Mouse (Mus musculus): ENCODE results near the gene Babam1. TPM values are rescaled to one million over a fixed set of nuclear protein-coding genes. Genes with fewer than 3 reads are reported as not detected.

The Babam1 gene
- total and polyA plus RNA-seq, 2 experiments from 2014 or later, result 95.0 to 103 TPM

- Histone ChIP-seq H3K27ac (no peak overlapping the region), H3K4me1 (ENCODE audit: insufficient read depth, low read length) (no peaks in the 10 kb centered on the region), H3K9ac (replicated peaks; ENCODE audit: low read length) (no peak overlapping the region), H3K9me3 (ENCODE audit: low read length) (no peaks in the 10 kb centered on the region), H3K27me3 (ENCODE audit: insufficient read depth, low read length) (no peaks in the 10 kb centered on the region), H3K36me3 (ENCODE audit: insufficient read depth, low read length) (0 out of 2 replicates have a peak, but pooled peaks cover 6% of the 10 kb centered on the region), H3K4me3 (ENCODE audit: low read length) (no peak overlapping the region), H3K4me2 (ENCODE audit: low read depth, low read length) (no peak overlapping the region)
- WGBS, result 53% methylated on average over 11 of the region's 11 CpGs
- no peak for TF ChIP-seq CTCF (IDR thresholded peaks at IDR 0.05; ENCODE audit: low read depth)
- DNase-seq (ENCODE audit: low spot score) (no peak), ATAC-seq (no peak)
Observed at GRCm38 (mm10) chr8:71451777-71452176, 55.1 kb downstream of the Babam1 start.

GRCm38 (mm10) chr8:71452669-71453068 lies 56.0 kb downstream of the Babam1 start:
- Histone ChIP-seq H3K4me2 (ENCODE audit: low read depth, low read length) (no peak overlapping the region), H3K9me3 (ENCODE audit: low read length) (no peaks in the 10 kb centered on the region), H3K4me3 (ENCODE audit: low read length) (no peak overlapping the region), H3K9ac (replicated peaks; ENCODE audit: low read length) (no peak overlapping the region), H3K27ac (no peak overlapping the region), H3K4me1 (ENCODE audit: insufficient read depth, low read length) (no peaks in the 10 kb centered on the region), H3K36me3 (ENCODE audit: insufficient read depth, low read length) (peaks cover 11% of the 10 kb centered on the region; the same call in 1 of the 2 replicates), H3K27me3 (ENCODE audit: insufficient read depth, low read length) (no peaks in the 10 kb centered on the region)
- ATAC-seq, result no peak
- no peak for DNase-seq (ENCODE audit: low spot score)
- 81% methylated on average over 2 of the region's 2 CpGs for WGBS
- no peak for TF ChIP-seq CTCF (IDR thresholded peaks at IDR 0.05; ENCODE audit: low read depth)

Other genes starting within 250 kb of the Babam1 start
- gene Myo9b, start 124.1 kb upstream of the Babam1 start, total RNA-seq (2014; rRNA removed), result 34.8 and 38.4 TPM in 2 replicates
- gene Myo9b, start 124.1 kb upstream of the Babam1 start, polyA plus RNA-seq (2015; fragmentation: Nextera tagmentation; extraction: Ambion mirVana), result 7.8 and 8.6 TPM in 2 replicates
- 24.0 and 48.3 TPM in 2 replicates for gene Haus8, start 123.9 kb upstream of the Babam1 start, total RNA-seq (2014; rRNA removed)
- gene Haus8, start 123.9 kb upstream of the Babam1 start, polyA plus RNA-seq (2015; fragmentation: Nextera tagmentation; extraction: Ambion mirVana), result 45.1 TPM in 2 replicates
- gene Use1, start 30.0 kb upstream of the Babam1 start, total RNA-seq (2014; rRNA removed), result 116 and 119 TPM in 2 replicates
- gene Use1, start 30.0 kb upstream of the Babam1 start, polyA plus RNA-seq (2015; fragmentation: Nextera tagmentation; extraction: Ambion mirVana), result 123 and 129 TPM in 2 replicates
- gene Ocel1, start 25.6 kb upstream of the Babam1 start, total RNA-seq (2014; rRNA removed), result 11.8 and 12.3 TPM in 2 replicates
- gene Ocel1, start 25.6 kb upstream of the Babam1 start, polyA plus RNA-seq (2015; fragmentation: Nextera tagmentation; extraction: Ambion mirVana), result 5.0 and 5.8 TPM in 2 replicates
- gene Nr2f6, start 14.9 kb upstream of the Babam1 start, total RNA-seq (2014; rRNA removed), result 127 and 129 TPM in 2 replicates
- 33.8 and 34.1 TPM in 2 replicates for gene Nr2f6, start 14.9 kb upstream of the Babam1 start, polyA plus RNA-seq (2015; fragmentation: Nextera tagmentation; extraction: Ambion mirVana)
- gene Ushbp1, start 1.1 kb upstream of the Babam1 start, total RNA-seq (2014; rRNA removed), result 2.9 and 4.8 TPM in 2 replicates
- 5.1 and 5.3 TPM in 2 replicates for gene Ushbp1, start 1.1 kb upstream of the Babam1 start, polyA plus RNA-seq (2015; fragmentation: Nextera tagmentation; extraction: Ambion mirVana)
- 5.1 and 12.0 TPM in 2 replicates for gene Ankle1, start 9.1 kb downstream of the Babam1 start, total RNA-seq (2014; rRNA removed)
- 5.1 and 5.9 TPM in 2 replicates for gene Ankle1, start 9.1 kb downstream of the Babam1 start, polyA plus RNA-seq (2015; fragmentation: Nextera tagmentation; extraction: Ambion mirVana)
- gene Abhd8, start 66.8 kb downstream of the Babam1 start, total RNA-seq (2014; rRNA removed), result 325 and 330 TPM in 2 replicates
- 190 and 195 TPM in 2 replicates for gene Abhd8, start 66.8 kb downstream of the Babam1 start, polyA plus RNA-seq (2015; fragmentation: Nextera tagmentation; extraction: Ambion mirVana)
- 77.9 and 127 TPM in 2 replicates for gene Mrpl34, start 68.1 kb downstream of the Babam1 start, total RNA-seq (2014; rRNA removed)
- 155 and 164 TPM in 2 replicates for gene Mrpl34, start 68.1 kb downstream of the Babam1 start, polyA plus RNA-seq (2015; fragmentation: Nextera tagmentation; extraction: Ambion mirVana)
- gene Dda1, start 72.3 kb downstream of the Babam1 start, total RNA-seq (2014; rRNA removed), result 191 and 195 TPM in 2 replicates
- gene Dda1, start 72.3 kb downstream of the Babam1 start, polyA plus RNA-seq (2015; fragmentation: Nextera tagmentation; extraction: Ambion mirVana), result 241 and 246 TPM in 2 replicates
- gene Ano8, start 89.1 kb downstream of the Babam1 start, total RNA-seq (2014; rRNA removed), result 78.6 and 80.5 TPM in 2 replicates
- 4.7 and 5.3 TPM in 2 replicates for gene Ano8, start 89.1 kb downstream of the Babam1 start, polyA plus RNA-seq (2015; fragmentation: Nextera tagmentation; extraction: Ambion mirVana)
- gene Gtpbp3, start 91.2 kb downstream of the Babam1 start, total RNA-seq (2014; rRNA removed), result 36.1 and 58.5 TPM in 2 replicates
- 12.1 and 15.5 TPM in 2 replicates for gene Gtpbp3, start 91.2 kb downstream of the Babam1 start, polyA plus RNA-seq (2015; fragmentation: Nextera tagmentation; extraction: Ambion mirVana)
- gene Plvap, start 114.9 kb downstream of the Babam1 start, total RNA-seq (2014; rRNA removed), result 8.0 and 8.3 TPM in 2 replicates
- 10.2 and 15.3 TPM in 2 replicates for gene Plvap, start 114.9 kb downstream of the Babam1 start, polyA plus RNA-seq (2015; fragmentation: Nextera tagmentation; extraction: Ambion mirVana)
- 0.58 TPM in 1 of 2 replicates, not detected in the other for gene Ccdc194, start 128.8 kb downstream of the Babam1 start, total RNA-seq (2014; rRNA removed)
- gene Ccdc194, start 128.8 kb downstream of the Babam1 start, polyA plus RNA-seq (2015; fragmentation: Nextera tagmentation; extraction: Ambion mirVana), result 0.13 and 0.34 TPM in 2 replicates
- gene Bst2, start 140.6 kb downstream of the Babam1 start, total RNA-seq (2014; rRNA removed), result 14.4 and 27.5 TPM in 2 replicates
- 21.0 and 22.7 TPM in 2 replicates for gene Bst2, start 140.6 kb downstream of the Babam1 start, polyA plus RNA-seq (2015; fragmentation: Nextera tagmentation; extraction: Ambion mirVana)
- gene Mvb12a, start 146.1 kb downstream of the Babam1 start, total RNA-seq (2014; rRNA removed), result 75.9 and 83.8 TPM in 2 replicates
- gene Mvb12a, start 146.1 kb downstream of the Babam1 start, polyA plus RNA-seq (2015; fragmentation: Nextera tagmentation; extraction: Ambion mirVana), result 83.7 and 85.7 TPM in 2 replicates
- 1.3 TPM in 1 of 2 replicates, not detected in the other for gene Tmem221, start 162.0 kb downstream of the Babam1 start, total RNA-seq (2014; rRNA removed)
- 0.18 and 0.29 TPM in 2 replicates for gene Tmem221, start 162.0 kb downstream of the Babam1 start, polyA plus RNA-seq (2015; fragmentation: Nextera tagmentation; extraction: Ambion mirVana)
- gene Nxnl1, start 169.7 kb downstream of the Babam1 start, total RNA-seq (2014; rRNA removed), result not detected in 2 replicates
- gene Nxnl1, start 169.7 kb downstream of the Babam1 start, polyA plus RNA-seq (2015; fragmentation: Nextera tagmentation; extraction: Ambion mirVana), result 0.20 TPM in 1 of 2 replicates, not detected in the other
- gene Slc27a1, start 172.0 kb downstream of the Babam1 start, total RNA-seq (2014; rRNA removed), result 210 and 238 TPM in 2 replicates
- 127 and 152 TPM in 2 replicates for gene Slc27a1, start 172.0 kb downstream of the Babam1 start, polyA plus RNA-seq (2015; fragmentation: Nextera tagmentation; extraction: Ambion mirVana)
- gene Pgls, start 195.3 kb downstream of the Babam1 start, total RNA-seq (2014; rRNA removed), result 344 and 379 TPM in 2 replicates
- gene Pgls, start 195.3 kb downstream of the Babam1 start, polyA plus RNA-seq (2015; fragmentation: Nextera tagmentation; extraction: Ambion mirVana), result 272 and 275 TPM in 2 replicates
- 6.0 TPM in 2 replicates for gene Fam129c, start 200.8 kb downstream of the Babam1 start, total RNA-seq (2014; rRNA removed)
- gene Fam129c, start 200.8 kb downstream of the Babam1 start, polyA plus RNA-seq (2015; fragmentation: Nextera tagmentation; extraction: Ambion mirVana), result 3.3 and 4.0 TPM in 2 replicates
- 95.9 and 121 TPM in 2 replicates for gene Colgalt1, start 214.1 kb downstream of the Babam1 start, total RNA-seq (2014; rRNA removed)
- 55.3 and 56.7 TPM in 2 replicates for gene Colgalt1, start 214.1 kb downstream of the Babam1 start, polyA plus RNA-seq (2015; fragmentation: Nextera tagmentation; extraction: Ambion mirVana)